Mouse (Mus musculus) heart, postnatal 0 days (tissue): ENCODE results near the gene Slc25a36.

Source experiments
- CTCF ChIP-seq: IDR thresholded peaks from 2 replicates; pipeline ENCODE4 v1.5.1; 2016; ENCODE audit warnings: antibody characterized with exemption, control low read depth, low read depth
- EP300 ChIP-seq: IDR thresholded peaks from 2 replicates; pipeline ENCODE4 v1.6.1; 2016; ENCODE audit warnings: antibody characterized with exemption, low read depth

- TF ChIP-seq CTCF = no peak
- no peak for TF ChIP-seq EP300
These were observed 45.1 kb downstream of the Slc25a36 start for GRCm38 (mm10) chr9:97065885-97066284.
